Mouse (Mus musculus): ENCODE measurements around the gene Tmem200c.

DNA sequence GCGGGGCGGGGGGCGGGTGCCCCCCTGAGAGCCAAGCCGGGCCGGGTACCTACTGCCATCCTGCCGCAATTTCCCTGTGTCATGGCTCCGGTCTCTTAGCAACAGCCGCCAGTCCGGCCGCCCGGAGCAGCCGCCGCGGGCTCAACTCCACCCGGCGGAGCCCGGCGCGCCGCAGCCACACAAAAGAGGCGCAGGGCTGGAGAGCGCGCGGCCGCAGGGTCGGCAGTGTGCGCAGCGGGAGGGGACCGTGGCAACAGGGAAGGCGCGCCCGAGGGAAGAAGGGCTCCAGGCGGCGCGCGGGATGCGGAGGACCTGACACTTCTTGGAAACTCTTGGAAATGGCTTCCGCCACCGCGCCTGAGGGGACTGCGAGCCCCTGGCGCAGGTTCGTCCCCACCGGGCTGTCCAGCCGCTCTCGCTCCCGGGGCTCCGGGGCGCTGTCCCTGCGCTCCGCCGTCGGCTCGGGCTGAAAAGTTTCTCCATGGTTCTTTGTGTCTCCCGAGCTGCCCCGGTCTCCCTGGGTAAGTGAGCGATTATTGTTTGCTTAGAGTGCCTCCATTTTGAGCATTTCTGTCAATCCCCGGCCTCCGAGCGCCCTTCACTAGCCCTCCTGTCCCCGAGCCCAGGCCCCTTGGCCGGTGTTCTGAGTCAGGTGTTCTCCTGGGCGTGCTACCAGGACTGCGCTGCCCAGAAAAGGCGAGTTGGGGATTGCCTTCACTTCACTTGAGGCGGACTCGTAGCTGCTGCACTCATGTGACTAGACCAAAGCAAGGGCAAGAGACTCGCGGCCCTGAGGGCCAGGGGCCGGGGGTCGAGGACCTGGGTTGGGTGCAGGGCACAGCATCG lies 10.8 kb downstream of the Tmem200c start:
- TF ChIP-seq CTCF (IDR thresholded peaks at IDR 0.05) (no peak), EP300 (IDR thresholded peaks at IDR 0.05) (no peak)

Measured in lung, postnatal 0 days (tissue).